Mouse (Mus musculus): ENCODE data around the gene Vegfb.
"Not testable (repeated sequence)": the region's sequence is repeated elsewhere in the genome, so short reads cannot be mapped to it uniquely, and the experiment has no call there.

The Vegfb gene

DNA sequence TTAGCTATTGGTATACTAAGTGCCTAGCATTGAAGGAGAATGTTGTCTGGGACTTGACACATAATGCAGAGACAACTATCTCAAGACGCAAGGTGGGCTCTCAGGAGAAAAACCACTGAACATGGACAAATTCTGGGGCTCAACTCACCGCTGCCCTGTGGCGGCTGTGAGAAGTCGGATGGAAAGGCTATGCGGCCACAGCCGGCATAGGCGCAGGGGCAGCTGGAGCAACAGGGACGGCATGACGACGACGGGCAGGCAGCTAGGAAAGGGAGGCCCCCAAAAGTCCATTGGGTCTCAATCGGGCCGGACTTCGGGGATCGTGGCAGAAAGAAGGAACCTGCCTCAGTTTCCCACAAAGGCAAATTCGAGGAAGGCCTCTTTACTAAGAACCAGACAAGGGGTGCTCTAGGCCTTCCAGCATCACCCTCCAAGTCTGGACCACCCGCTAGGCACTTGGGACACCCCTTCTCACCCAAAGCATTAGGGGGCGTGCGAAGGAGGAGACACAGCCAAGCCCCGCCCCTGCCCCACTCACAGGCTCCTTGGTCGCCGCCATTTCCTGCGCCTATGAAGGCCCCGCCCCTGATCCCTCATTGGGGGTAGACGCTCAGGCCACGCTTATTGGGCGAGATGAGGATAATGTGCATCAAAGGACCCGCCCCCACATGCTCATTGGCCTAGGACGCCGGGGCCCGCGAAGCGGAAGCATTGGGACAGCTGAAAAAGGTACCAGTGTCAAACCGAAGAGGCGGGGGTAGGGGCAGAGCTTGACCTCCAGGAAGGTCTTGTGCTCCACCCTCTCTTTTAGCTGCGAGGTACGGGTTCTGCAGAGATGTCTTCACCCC is 4.8 kb upstream of the Vegfb start, which contains the start of gene Dnajc4:
TSS of gene Dnajc4 (minus strand) at position 562 of the 848 bp plus-strand sequence.
- DNase-seq (ENCODE audit: low read depth, low spot score): peak; percentile 95

DNA sequence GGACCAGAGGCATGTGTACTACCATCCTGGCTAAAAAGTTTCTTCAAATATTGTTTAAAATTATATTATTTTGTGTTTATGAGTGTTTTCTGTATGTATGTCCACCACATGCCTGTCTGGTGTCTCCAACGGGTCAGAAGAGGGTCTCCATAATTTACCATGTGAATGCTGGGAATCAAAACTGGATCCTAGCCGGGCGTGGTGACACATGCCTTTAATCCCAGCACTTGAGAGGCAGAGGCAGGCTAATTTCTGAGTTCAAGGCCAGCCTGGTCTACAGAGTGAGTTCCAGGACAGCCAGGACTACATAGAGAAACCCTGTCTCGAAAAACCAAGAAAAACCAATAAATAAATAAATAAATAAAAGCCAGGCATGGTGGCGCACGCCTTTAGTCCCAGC is 3.7 kb upstream of the Vegfb start:
- DNase-seq (ENCODE audit: low read depth, low spot score): not testable (repeated sequence)

DNA sequence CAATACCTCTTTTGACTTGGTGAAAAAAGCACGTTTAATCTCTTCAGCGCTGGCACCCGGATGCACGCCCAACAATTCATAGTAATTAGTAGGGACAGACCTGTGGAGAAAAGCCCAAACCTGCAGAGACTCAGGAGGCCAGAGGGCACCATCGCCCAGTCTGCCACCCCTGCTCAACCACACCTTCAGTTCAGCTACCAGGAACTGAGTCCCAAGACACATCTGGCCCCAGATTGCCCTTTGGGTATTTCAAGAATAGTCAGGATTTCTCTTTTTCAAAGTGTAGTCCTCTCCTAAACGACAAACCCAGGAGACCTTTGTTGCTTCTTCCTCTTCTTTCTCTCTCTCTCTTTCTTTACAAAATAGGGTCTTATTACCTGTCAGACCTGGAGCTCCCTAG is 3.3 kb upstream of the Vegfb start:
- DNase-seq (ENCODE audit: low read depth, low spot score): no peak

DNA sequence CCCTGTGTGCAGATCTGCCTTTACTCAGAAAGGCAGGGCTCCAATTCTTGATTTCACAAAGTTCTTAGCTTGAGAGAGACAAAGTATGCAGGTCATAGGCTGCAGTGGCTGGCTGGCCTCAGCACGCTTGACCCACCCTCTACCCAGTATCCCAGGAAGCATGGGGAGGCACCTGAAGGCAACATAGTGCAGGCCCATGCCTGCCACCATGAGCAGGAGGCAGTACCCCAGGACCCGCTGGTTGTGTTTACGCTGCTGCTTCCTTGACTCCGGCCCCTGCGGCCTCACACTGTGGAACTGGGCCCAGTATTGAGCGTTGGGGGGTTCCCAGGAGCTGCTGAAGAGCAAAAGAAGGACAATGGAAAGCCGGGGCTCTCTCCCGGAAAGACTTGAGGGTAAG is 1.8 kb upstream of the Vegfb start:
- DNase-seq (ENCODE audit: low read depth, low spot score): no peak

DNA sequence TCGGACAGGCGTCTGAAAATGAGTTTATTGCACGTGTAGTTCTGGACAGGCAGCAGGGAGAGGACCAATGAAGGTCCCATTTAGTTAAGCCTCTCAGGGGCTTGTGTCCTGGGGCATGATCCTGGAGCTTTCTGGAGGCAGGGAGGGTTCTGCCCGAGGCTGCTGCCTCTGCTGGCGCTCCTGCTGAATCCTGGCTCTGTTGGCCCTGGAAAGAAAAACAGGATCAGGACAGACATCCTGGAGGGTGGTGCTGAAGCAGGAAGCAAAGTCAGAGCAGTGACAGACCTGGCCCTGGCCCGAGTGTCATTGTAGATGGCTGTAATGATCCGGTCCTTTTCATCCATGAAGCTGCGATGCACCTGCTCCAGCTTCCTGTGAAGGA is 444 bp upstream of the Vegfb start:
- no peak for DNase-seq (ENCODE audit: low read depth, low spot score)

DNA sequence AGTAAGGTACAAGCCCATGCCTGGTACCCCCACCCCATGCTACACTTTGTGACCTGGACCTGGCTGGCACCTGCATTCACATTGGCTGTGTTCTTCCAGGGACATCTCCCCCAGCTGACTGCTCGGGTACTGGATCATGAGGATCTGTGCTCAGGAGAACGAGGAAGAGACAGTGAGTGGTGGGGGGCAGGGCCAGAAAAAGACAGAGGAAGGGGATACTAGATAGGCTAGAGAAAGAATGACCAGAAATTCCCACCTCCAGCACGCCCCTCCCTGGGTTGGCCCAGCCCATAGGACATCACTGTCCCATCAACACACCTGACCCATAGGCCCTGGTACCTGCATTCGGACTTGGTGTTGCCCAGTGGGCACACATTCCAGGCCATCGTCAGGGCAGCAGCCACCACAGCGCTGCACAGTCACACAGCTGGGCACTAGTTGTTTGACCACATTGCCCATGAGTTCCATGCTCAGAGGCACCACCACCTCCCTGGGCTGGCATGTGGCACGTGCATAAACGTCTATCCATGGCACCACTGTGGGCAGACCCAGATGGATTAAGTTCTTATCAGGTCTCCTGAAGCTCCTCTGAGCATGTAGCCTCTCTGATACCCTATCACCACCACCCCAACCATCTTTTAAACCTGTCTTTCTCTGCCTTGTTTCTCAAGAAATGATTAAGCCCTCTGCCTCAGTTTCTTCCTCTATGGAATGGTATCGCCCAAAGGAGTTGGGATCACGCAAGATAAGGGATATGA is 1.3 kb downstream of the Vegfb start:
- DNase-seq (ENCODE audit: low read depth, low spot score): no peak

DNA sequence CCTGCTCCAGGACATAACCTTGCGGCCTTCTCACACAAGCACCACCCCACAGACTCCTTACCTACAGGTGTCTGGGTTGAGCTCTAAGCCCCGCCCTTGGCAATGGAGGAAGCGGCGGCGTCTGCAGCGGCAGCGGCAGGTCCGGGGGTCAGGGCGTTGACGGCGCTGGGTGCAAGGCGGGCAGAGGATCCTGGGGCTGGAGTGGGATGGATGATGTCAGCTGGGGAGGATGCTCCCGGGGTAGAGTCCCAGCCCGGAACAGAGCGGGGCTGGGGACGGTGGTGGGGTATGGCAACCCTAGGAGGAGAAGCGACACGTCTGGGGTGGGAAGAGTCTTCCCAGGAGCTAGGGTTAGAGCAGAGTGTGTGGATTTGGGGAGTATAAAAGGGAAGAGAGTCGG is 2.2 kb downstream of the Vegfb start:
- no peak for DNase-seq (ENCODE audit: low read depth, low spot score)

DNA sequence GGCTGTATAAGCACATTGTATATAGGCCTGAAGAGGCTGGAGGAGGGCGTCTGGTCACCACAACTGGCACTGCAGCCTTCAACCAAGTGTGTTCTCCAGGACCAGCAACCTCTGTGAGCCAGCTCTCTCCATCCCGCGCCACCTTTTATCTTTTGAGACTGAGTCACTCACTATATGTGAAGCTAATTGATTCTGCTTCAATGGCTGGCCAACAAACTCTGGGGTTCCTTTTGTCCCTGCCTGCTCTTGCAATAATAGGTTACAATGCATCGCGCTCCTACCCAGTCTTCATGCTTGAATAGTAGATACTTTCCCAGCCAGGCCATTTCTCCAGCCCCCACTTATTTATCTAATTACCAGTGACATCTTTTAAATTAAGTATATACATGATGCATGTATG is 3.8 kb downstream of the Vegfb start:
- DNase-seq (ENCODE audit: low read depth, low spot score): no peak

DNA sequence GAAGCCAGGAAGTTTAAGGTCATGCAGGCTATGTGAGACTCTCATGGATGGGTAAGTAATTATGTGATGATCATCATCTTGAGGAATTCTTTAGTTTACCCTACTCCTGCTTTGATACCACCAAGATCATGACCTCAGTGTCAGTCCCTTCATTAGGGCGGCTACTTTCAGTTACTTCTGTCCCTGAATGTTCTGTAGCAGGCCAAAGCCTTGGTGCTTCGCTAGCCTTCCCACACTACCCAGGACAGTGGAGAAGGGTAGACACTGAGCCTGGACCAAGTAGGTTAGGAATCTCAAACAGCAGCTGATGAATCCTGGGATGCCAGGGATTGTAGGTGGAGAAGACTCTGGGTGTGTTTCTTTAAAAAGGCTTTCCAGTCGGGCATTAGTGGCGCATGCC is 6.0 kb downstream of the Vegfb start:
- DNase-seq (ENCODE audit: low read depth, low spot score): no peak

DNA sequence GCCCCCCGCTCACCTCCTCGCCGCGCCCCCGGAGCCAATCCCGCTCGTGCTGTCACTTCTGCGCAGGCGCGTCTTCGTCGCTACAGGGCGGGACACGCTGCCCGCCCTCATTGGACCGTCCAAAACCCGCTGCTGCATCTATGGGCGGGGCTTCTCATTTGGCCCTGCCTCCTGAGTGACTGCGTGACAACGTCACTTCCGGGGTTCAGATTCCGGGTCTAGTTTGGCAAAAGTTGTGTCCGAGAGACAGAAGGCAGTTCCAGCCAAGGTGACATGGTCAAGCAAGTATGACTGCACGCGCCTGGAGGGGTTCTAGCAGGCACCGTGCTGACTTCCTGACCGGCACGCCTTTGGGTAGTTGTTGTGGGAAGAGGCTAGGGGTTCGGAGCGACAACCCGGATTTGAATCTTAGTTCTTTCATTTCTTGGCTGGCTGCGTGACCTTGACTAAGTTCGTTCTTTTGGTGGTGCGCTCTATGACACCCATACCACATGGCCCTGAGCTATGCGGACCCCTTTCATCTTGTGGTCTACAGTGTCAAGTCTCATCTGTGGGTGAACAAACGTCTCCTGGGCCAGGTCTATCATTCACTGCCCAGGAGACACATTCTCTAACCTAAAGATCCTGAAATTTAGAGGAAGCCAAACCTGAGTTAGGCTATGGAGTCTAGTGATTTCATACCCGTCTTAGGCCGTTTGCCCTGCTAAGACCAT is 6.9 kb downstream of the Vegfb start, which contains the start of gene Fkbp2:
TSS of gene Fkbp2 (minus strand) at position 121 of the 713 bp plus-strand sequence.
- peak; percentile 95 for DNase-seq (ENCODE audit: low read depth, low spot score)

DNA sequence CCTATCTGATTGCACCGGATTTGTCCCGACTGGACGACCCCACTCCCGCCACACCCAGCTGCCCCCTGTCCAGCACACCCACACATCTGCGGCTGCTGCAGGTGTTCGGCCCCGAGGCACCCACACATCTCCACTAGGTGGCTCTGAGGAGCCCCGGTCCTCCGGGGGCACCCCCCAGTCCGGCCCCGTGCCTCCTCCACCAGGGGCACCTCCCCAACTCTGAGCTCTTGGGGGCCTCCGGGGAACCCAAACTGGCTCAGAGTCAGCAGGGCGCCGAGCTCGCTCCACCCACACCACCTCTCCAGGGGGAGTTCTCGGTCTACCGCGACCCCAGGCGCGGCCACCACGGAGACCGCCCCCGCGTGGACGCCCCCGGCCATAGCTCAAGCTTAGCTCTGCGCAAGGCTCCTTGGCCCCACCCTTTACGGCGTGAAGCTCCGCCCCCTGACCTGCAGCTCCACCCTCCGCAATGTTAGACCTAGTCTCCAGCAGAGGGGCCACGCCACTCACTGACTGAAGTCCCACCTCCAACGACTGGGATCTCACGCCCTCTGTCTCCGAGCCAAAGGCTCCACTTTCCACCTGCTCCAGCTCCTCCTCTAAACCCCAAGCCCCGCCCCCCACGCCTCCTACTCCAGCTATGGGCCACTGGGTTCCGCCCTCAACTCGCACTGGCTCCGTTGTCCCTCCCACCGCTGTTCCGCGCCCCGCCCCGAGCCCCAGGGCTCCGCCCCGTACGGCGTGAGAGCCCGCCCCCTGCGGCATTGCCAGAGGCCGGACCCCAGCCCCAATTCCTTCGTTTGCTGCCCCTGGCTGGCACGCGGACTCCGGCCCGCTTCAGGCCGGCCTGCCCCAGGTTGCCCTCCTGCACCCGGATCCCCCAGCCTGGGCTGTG is 7.7 kb downstream of the Vegfb start:
- DNase-seq (ENCODE audit: low read depth, low spot score): peak; percentile 97

DNA sequence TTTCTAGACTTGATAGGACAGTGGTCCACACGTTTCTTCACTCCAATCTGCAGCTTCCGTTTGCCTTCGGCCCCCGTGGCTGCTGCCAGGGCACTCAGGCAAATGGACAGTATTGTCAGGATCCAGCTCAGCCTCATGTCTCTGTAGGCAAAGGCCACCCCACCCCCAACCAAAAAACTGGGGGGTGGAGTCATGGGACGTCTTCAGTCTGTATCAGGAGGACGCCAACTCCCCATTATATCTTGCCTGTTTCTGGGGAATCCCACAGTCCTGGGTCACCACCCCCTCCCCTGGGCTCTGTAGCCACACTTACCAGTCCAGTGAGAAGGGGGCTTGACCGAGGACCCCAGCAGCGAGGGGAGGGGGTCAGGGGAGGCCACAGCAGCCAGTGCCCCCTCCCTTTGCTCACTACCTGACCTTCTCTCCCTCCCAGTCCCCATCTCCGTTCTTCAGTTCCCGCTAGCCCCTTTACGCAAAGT is 8.4 kb downstream of the Vegfb start:
- no peak for DNase-seq (ENCODE audit: low read depth, low spot score)

DNA sequence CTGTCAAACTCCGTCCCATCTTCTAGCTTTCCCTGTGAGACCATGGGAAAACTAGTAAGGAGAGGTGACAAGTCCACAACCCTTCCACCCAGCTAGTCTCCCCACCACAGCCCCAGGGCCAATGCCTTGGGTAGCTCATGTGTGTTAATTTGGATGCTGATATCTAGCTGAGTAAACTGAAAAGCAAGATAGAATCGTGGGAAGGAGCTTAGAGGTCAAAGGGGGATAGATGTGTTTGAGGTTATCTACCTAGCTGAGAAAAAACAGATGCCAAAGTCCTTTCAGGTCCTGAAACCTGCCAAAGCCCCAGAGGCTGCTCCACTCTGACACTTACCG is 8.8 kb downstream of the Vegfb start:
- no peak for DNase-seq (ENCODE audit: low read depth, low spot score)

DNA sequence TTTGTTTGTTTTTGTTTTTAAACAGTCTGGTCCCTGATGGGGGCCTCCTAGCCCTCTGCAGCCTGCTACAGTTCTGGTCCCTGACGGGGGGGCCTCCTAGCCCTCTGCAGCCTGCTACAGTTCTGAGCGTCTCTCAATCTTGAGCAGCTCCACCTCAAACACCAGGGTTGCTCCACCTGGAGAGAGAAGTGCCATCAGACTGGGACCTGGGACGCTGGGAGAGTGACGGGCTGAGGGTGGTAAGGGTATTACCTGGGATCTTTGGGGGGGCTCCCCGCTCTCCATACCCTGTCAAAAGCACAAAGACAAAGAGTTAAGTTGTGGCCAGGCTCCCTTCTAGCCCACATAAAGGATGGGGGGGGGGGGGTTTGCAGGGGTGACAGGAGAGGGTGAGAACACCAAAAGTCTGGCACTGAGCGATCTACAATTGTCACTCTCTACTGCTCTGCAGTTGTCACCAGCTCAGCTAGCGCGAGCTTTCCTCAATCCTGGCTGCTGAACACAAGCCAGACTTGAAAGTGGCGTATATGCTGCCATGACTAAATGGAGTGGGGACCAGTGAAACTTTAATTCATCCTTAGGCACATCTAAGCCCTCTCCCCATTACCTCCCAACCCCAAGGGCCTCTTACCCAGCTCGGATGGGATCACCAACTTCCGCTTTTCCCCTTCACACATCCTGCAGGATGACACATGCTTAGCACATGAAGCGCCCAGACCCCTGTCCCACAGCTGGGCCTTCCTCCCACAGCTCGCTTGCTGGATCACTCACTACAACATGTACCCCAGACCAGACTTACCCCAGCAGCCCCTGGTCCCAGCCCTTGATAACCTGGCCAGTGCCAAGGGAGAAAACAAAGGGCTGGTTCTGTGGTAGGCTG is 9.5 kb downstream of the Vegfb start:
- DNase-seq (ENCODE audit: low read depth, low spot score): no peak

DNA sequence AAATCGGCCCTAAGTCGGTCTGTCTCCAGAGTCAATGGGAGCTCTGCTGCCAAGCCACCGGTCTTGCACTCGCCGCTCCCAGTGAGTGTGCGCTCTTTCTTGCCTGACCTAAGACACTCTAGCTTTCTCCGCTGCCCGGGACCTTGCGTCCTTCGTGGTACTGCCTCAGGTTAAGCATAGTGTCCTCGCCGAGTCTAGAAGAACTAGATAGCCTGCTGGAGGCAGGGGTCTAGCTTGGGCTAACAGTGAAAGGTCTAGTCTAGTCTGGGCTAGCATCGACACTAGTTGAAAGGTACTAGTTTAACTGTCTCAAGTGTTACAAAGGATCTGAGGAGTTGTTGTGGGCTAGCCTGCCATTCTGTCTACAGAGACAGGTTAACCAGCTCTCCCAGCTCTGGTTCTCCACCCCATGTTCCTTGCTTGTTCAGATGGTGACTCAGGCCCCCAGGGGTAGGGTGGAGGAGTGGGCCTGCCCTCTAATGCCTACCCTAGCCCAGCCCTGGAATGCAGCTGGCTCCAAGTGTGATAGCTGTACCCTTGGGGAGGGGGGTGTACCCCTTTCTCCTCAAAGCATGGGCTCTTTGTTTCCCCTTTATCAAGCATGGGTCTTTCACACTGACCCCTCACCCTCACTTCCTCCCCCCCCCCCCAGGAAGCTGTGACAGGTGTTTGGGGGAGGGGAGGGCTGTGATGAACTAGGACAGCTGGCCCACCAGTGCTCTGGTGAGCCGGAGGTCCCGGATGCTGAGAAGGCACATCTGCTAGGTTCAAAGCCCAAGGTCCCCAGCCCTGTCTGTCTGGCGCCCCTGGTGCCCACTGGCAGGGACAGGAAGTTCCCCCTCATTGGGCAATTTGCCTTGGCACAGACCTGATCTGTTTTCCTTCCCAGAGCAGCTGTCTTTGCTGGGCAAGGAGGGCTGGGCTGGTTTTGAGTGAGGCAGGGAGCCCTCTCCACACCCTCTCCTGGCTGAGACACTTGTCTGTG is 11.6 kb downstream of the Vegfb start, which contains the start of gene Plcb3:
TSS of gene Plcb3 (minus strand) at position 934 of the 985 bp plus-strand sequence.
- no peak for DNase-seq (ENCODE audit: low read depth, low spot score)

DNA sequence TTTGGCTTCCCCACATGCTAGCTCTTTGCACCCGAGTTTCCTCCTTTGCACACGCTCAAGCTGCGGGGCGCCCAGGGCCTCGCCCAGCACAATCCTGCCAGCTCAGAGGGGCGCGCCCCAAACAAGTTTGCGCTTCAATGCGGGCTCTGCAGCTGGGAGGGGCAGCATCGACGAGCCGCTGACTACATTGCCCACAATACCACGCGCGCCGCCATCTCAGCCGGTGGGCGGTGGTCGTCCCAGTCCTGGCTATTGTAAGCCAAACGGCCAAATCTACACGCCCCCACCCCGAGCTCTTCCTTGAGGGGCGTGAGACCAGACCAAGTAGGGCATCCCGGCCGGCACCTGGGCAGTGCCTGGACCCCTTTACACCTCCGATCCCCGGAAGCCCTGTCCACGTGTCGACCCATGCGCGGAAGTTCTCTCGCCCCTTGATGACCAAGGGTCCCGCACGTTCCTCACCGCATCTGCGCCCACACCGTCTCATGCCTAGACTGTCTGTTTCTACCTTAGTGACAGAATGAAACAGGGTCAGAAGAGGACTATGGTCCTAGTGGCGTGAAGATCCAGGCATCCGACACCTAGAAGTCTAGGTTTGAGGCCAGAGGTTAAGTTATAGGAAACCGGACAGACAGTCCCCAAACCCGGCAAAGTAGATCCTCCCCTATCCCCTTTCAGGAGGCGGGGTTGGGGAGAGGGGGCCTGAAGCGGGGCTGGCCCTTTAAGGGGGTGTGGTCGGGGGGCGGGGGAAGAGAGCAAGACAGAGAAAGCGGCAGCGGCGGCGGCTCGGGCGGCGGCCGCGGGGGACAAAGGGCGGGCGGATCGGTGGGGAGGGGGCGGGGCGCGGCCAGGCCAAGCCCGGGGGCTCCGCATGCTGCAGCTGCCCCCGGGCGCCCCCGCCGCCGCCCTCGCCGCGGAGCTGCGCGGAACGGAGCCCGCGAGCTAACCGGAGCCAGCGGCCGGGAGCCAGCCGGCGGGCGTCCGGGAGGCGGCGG is 12.9 kb downstream of the Vegfb start, which contains the start of gene Ppp1r14b:
TSS of gene Ppp1r14b (plus strand) at position 758 of the 995 bp plus-strand sequence.
- peak; percentile 70 for DNase-seq (ENCODE audit: low read depth, low spot score)

DNA sequence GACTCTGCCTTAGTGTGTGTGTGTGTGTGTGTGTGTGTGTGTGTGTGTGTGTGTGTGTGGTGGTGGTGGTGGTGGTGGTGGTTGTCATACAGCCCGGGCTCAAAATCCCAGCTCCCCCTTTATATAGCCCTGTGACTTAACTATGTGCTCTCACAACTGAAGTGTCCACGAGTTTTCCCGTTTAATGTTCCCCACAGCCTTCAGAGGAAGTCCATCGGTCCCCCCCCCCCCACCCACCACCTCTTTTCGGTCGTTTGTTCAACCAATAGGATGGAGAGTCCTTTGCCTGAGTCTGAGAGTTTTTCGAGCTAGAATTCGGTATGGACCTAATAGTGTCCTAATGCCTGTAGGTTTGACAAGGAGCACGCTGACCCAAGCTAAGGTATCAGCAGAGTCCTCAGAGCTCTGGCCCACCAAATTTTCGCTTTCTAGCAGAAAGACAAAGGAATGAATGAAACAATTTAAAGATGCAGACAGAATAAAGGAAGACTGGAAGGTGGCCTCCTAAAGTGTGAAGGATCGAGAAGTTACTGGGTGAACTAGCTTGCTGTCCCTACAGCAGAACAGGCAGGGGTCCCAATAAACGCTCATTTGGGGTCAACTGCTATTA is 13.8 kb downstream of the Vegfb start:
- DNase-seq (ENCODE audit: low read depth, low spot score): no peak

Data from WW6 (cell line).